Mouse (Mus musculus) heart, adult 9 months (tissue): ENCODE data around the gene Casc4.
"Not testable (repeated sequence)": the region's sequence is repeated elsewhere in the genome, so short reads cannot be mapped to it uniquely, and the experiment has no call there.

Experiments
- DNase-seq, 2 experiments: peaks; one replicate each; pipeline ENCODE4 v3.0.0; 2022; ENCODE audit warnings: low spot score in 2 of 2

Gene Casc4

GRCm38 (mm10) chr2:121916047-121916970 lies 49.5 kb downstream of the Casc4 start:
- no peak for DNase-seq

GRCm38 (mm10) chr2:121937624-121938023 lies 70.9 kb downstream of the Casc4 start:
- not testable (repeated sequence) for DNase-seq

GRCm38 (mm10) chr2:121943364-121943763 lies 76.6 kb downstream of the Casc4 start:
- no peak for DNase-seq

GRCm38 (mm10) chr2:121954971-121955656 lies 88.3 kb downstream of the Casc4 start:
- no peak for DNase-seq

- DNase-seq = peak; percentile 95 to 97
Observed at GRCm38 (mm10) chr2:121955765-121956223, 89.0 kb downstream of the Casc4 start, which contains the start of the genes Ctdspl2 and Mageb3. Gene Ctdspl2 (plus strand): TSS chr2:121956001. Gene Mageb3 (minus strand): TSS chr2:121956092.

- DNase-seq = peak; percentile 94 to 95
Observed at GRCm38 (mm10) chr2:121956224-121957018, 89.7 kb downstream of the Casc4 start.

- DNase-seq = no peak
Observed at GRCm38 (mm10) chr2:121957216-121957792, 90.5 kb downstream of the Casc4 start.
